Mouse (Mus musculus): ENCODE measurements around the gene Aqp9. TPM values are rescaled to one million over a fixed set of nuclear protein-coding genes. Genes with fewer than 3 reads are reported as not detected.

Aqp9 gene
- polyA plus RNA-seq, 1 experiment: 1.5 TPM

- Histone ChIP-seq H3K27ac (ENCODE audit: control insufficient read depth, insufficient read depth, low read length) (no peak overlapping the region), H3K4me1 (replicated peaks; ENCODE audit: control insufficient read depth, insufficient read depth, low read length) (peaks cover 13% of the 10 kb centered on the region), H3K36me3 (ENCODE audit: control insufficient read depth, insufficient read depth, low read length) (no peaks in the 10 kb centered on the region), H3K4me3 (ENCODE audit: control insufficient read depth, insufficient read depth, low read length) (no peak overlapping the region), H3K27me3 (ENCODE audit: control insufficient read depth, insufficient read depth, low read length) (no peaks in the 10 kb centered on the region)
- TF ChIP-seq CTCF (IDR thresholded peaks at IDR 0.05; ENCODE audit: borderline replicate concordance, control insufficient read depth, extremely low read depth, insufficient read depth, low read length, poor library complexity): no peak
- TF ChIP-seq POLR2A (IDR thresholded peaks at IDR 0.05; ENCODE audit: control insufficient read depth, extremely low read depth, insufficient read depth, low read length, poor library complexity): no peak
- WGBS: 96% methylated on average over 7 of the region's 7 CpGs
- no peak for DNase-seq
Measured at GRCm38 (mm10) chr9:71159060-71159626, 9.3 kb downstream of the Aqp9 start.

GRCm38 (mm10) chr9:71157921-71158646 lies 10.4 kb downstream of the Aqp9 start:
- DNase-seq: no peak
- TF ChIP-seq CTCF (IDR thresholded peaks at IDR 0.05; ENCODE audit: borderline replicate concordance, control insufficient read depth, extremely low read depth, insufficient read depth, low read length, poor library complexity): no peak
- no peak for TF ChIP-seq POLR2A (IDR thresholded peaks at IDR 0.05; ENCODE audit: control insufficient read depth, extremely low read depth, insufficient read depth, low read length, poor library complexity)
- H3K27me3 ChIP-seq (ENCODE audit: control insufficient read depth, insufficient read depth, low read length): no peaks in the 10 kb centered on the region
- H3K4me3 ChIP-seq (ENCODE audit: control insufficient read depth, insufficient read depth, low read length): no peak overlapping the region
- no peak overlapping the region for H3K27ac ChIP-seq (ENCODE audit: control insufficient read depth, insufficient read depth, low read length)
- peaks cover 13% of the 10 kb centered on the region for H3K4me1 ChIP-seq (replicated peaks; ENCODE audit: control insufficient read depth, insufficient read depth, low read length)
- no peaks in the 10 kb centered on the region for H3K36me3 ChIP-seq (ENCODE audit: control insufficient read depth, insufficient read depth, low read length)
- WGBS: 84% methylated on average over 15 of the region's 15 CpGs

GRCm38 (mm10) chr9:71156447-71157035 lies 11.9 kb downstream of the Aqp9 start:
- TF ChIP-seq CTCF (IDR thresholded peaks at IDR 0.05; ENCODE audit: borderline replicate concordance, control insufficient read depth, extremely low read depth, insufficient read depth, low read length, poor library complexity) (no peak), POLR2A (IDR thresholded peaks at IDR 0.05; ENCODE audit: control insufficient read depth, extremely low read depth, insufficient read depth, low read length, poor library complexity) (no peak)
- WGBS: 93% methylated on average over 9 of the region's 9 CpGs
- no peaks in the 10 kb centered on the region for H3K27me3 ChIP-seq (ENCODE audit: control insufficient read depth, insufficient read depth, low read length)
- no peak overlapping the region for H3K27ac ChIP-seq (ENCODE audit: control insufficient read depth, insufficient read depth, low read length)
- H3K4me3 ChIP-seq (ENCODE audit: control insufficient read depth, insufficient read depth, low read length): no peak overlapping the region
- peaks cover 7% of the 10 kb centered on the region; the same call in 1 of the 2 replicates for H3K4me1 ChIP-seq (replicated peaks; ENCODE audit: control insufficient read depth, insufficient read depth, low read length)
- H3K36me3 ChIP-seq (ENCODE audit: control insufficient read depth, insufficient read depth, low read length): no peaks in the 10 kb centered on the region
- DNase-seq: no peak

GRCm38 (mm10) chr9:71155399-71156005 lies 13.0 kb downstream of the Aqp9 start:
- Histone ChIP-seq H3K4me3 (ENCODE audit: control insufficient read depth, insufficient read depth, low read length) (no peak overlapping the region), H3K4me1 (replicated peaks; ENCODE audit: control insufficient read depth, insufficient read depth, low read length) (peaks cover 5% of the 10 kb centered on the region; the same call in 1 of the 2 replicates), H3K27ac (ENCODE audit: control insufficient read depth, insufficient read depth, low read length) (no peak overlapping the region), H3K27me3 (ENCODE audit: control insufficient read depth, insufficient read depth, low read length) (no peaks in the 10 kb centered on the region), H3K36me3 (ENCODE audit: control insufficient read depth, insufficient read depth, low read length) (no peaks in the 10 kb centered on the region)
- no peak for TF ChIP-seq CTCF (IDR thresholded peaks at IDR 0.05; ENCODE audit: borderline replicate concordance, control insufficient read depth, extremely low read depth, insufficient read depth, low read length, poor library complexity)
- TF ChIP-seq POLR2A (IDR thresholded peaks at IDR 0.05; ENCODE audit: control insufficient read depth, extremely low read depth, insufficient read depth, low read length, poor library complexity): no peak
- DNase-seq: no peak
- WGBS: 58% methylated on average over 7 of the region's 7 CpGs

GRCm38 (mm10) chr9:71151386-71151785 lies 17.1 kb downstream of the Aqp9 start:
- Histone ChIP-seq H3K4me3 (ENCODE audit: control insufficient read depth, insufficient read depth, low read length) (no peak overlapping the region), H3K27ac (ENCODE audit: control insufficient read depth, insufficient read depth, low read length) (no peak overlapping the region), H3K27me3 (ENCODE audit: control insufficient read depth, insufficient read depth, low read length) (no peaks in the 10 kb centered on the region), H3K36me3 (ENCODE audit: control insufficient read depth, insufficient read depth, low read length) (no peaks in the 10 kb centered on the region), H3K4me1 (replicated peaks; ENCODE audit: control insufficient read depth, insufficient read depth, low read length) (peaks cover 5% of the 10 kb centered on the region; the same call in 1 of the 2 replicates)
- TF ChIP-seq CTCF (IDR thresholded peaks at IDR 0.05; ENCODE audit: borderline replicate concordance, control insufficient read depth, extremely low read depth, insufficient read depth, low read length, poor library complexity) (no peak), POLR2A (IDR thresholded peaks at IDR 0.05; ENCODE audit: control insufficient read depth, extremely low read depth, insufficient read depth, low read length, poor library complexity) (no peak)
- 84% methylated on average over 6 of the region's 6 CpGs for WGBS
- no peak for DNase-seq

GRCm38 (mm10) chr9:71150175-71150574 lies 18.3 kb downstream of the Aqp9 start:
- Histone ChIP-seq H3K4me1 (replicated peaks; ENCODE audit: control insufficient read depth, insufficient read depth, low read length) (no peaks in the 10 kb centered on the region; the same call in 1 of the 2 replicates), H3K27ac (ENCODE audit: control insufficient read depth, insufficient read depth, low read length) (no peak overlapping the region), H3K27me3 (ENCODE audit: control insufficient read depth, insufficient read depth, low read length) (no peaks in the 10 kb centered on the region), H3K36me3 (ENCODE audit: control insufficient read depth, insufficient read depth, low read length) (no peaks in the 10 kb centered on the region), H3K4me3 (ENCODE audit: control insufficient read depth, insufficient read depth, low read length) (no peak overlapping the region)
- WGBS: 89% methylated on average over 4 of the region's 4 CpGs
- no peak for TF ChIP-seq POLR2A (IDR thresholded peaks at IDR 0.05; ENCODE audit: control insufficient read depth, extremely low read depth, insufficient read depth, low read length, poor library complexity)
- no peak for TF ChIP-seq CTCF (IDR thresholded peaks at IDR 0.05; ENCODE audit: borderline replicate concordance, control insufficient read depth, extremely low read depth, insufficient read depth, low read length, poor library complexity)
- DNase-seq: no peak

All from thymus, adult 2 months (tissue).